ENCODE assay signal across 25 mouse cellular contexts in genomic region chr9:40277671-40278070, GRCm38 (mm10). TPM values are rescaled to one million over a fixed set of nuclear protein-coding genes. Genes with fewer than 3 reads are reported as not detected.
"Had no signal": no experiment of that assay in that cellular context is flagged by ENCODE, and none has a peak within 500 bp of the region (broad histone marks: within the 10 kb centered on the region; RNA-seq: fewer than 3 reads in every experiment).

No protein-coding gene starts in this region.

- H3K4me1 ChIP-seq: embryonic facial prominence, embryonic 10.5 days; embryonic facial prominence, embryonic 12.5 days; embryonic facial prominence, embryonic 13.5 days; embryonic facial prominence, embryonic 15.5 days; forebrain, embryonic 10.5 days; forebrain, embryonic 12.5 days; heart, embryonic 10.5 days had no signal

- ATAC-seq: forebrain, embryonic 13.5 days; forebrain, embryonic 14.5 days; forebrain, embryonic 15.5 days; forebrain, embryonic 16.5 days; forebrain, postnatal 0 days had no signal

- H3K27me3 ChIP-seq: embryonic facial prominence, embryonic 12.5 days; embryonic facial prominence, embryonic 13.5 days; embryonic facial prominence, embryonic 15.5 days; forebrain, embryonic 12.5 days; forebrain, embryonic 13.5 days; forebrain, embryonic 15.5 days had no signal

- H3K4me3 ChIP-seq: embryonic facial prominence, embryonic 10.5 days; embryonic facial prominence, embryonic 12.5 days; embryonic facial prominence, embryonic 13.5 days; embryonic facial prominence, embryonic 15.5 days; erythroblast, embryonic 14.5 days; forebrain, embryonic 10.5 days; forebrain, embryonic 12.5 days; forebrain, embryonic 13.5 days; forebrain, embryonic 15.5 days; gastrocnemius, adult 2 months; heart, adult 2 months; heart, embryonic 10.5 days had no signal

- H3K36me3 ChIP-seq: embryonic facial prominence, embryonic 10.5 days; embryonic facial prominence, embryonic 12.5 days; embryonic facial prominence, embryonic 13.5 days; embryonic facial prominence, embryonic 15.5 days; forebrain, embryonic 10.5 days; forebrain, embryonic 12.5 days; heart, embryonic 10.5 days had no signal

- H3K9me3 ChIP-seq: embryonic facial prominence, embryonic 10.5 days; embryonic facial prominence, embryonic 12.5 days; embryonic facial prominence, embryonic 13.5 days; embryonic facial prominence, embryonic 15.5 days; forebrain, embryonic 10.5 days; forebrain, embryonic 12.5 days; forebrain, embryonic 13.5 days; forebrain, embryonic 15.5 days; heart, embryonic 10.5 days had no signal

- DNase-seq: cerebellum, postnatal 14 days; cerebellum, postnatal 25 days; cerebellum, postnatal 36 days; embryo, embryonic 11 days; forebrain, postnatal 0 days; gastrocnemius, adult 2 months; gastrocnemius, postnatal 10 days; gastrocnemius, postnatal 14 days; gastrocnemius, postnatal 25 days; gastrocnemius, postnatal 36 days; heart, adult 18-20 months; heart, adult 2 months had no signal

RNA-seq across cellular contexts. Expression of gene Scn3b, which starts 8.7 kb away (rescaled TPM):
- total RNA-seq: granulocyte monocyte progenitor cell, adult 5-6 weeks had no signal
- polyA plus RNA-seq: erythroblast, embryonic 14.5 days had no signal
